Mouse (Mus musculus) MEL (cell line): ENCODE results near the gene Smim5. TPM values are rescaled to one million over a fixed set of nuclear protein-coding genes. Genes with fewer than 3 reads are reported as not detected.

ENCODE experiments used
- DNase-seq: peaks from one replicate; pipeline ENCODE4 v3.0.0; 2011; ENCODE audit warnings: low read depth, low spot score
- H3K27ac ChIP-seq: 2 replicates; pipeline ENCODE4 v1.5.1; 2012; ENCODE audit warnings: low read depth, mild to moderate bottlenecking, control low read depth, low read length, moderate library complexity; ENCODE audit not compliant: control insufficient read depth
- H3K27me3 ChIP-seq, 2 experiments: fragments of 150-350 bp in 1 of 2; sonication (generic) in 1 of 2; 2 replicates each; pipeline ENCODE4 v1.6.1; 2012; ENCODE audit warnings: low read length in 2 of 2, mild to moderate bottlenecking in 2 of 2, improper control_type of control experiment in 1 of 2, moderate library complexity in 1 of 2; ENCODE audit not compliant: insufficient read depth in 2 of 2, control insufficient read depth in 1 of 2
- H3K36me3 ChIP-seq, 2 experiments: 2 replicates each; pipeline ENCODE4 v1.6.1; 2012 to 2014; ENCODE audit warnings: low read length in 2 of 2, improper control_type of control experiment in 1 of 2, inconsistent platforms in 1 of 2, mild to moderate bottlenecking in 1 of 2; ENCODE audit not compliant: insufficient read depth in 2 of 2, control insufficient read depth in 1 of 2
- H3K4me1 ChIP-seq, 2 experiments: fragments of 150-350 bp in 1 of 2; sonication (generic) in 1 of 2; 2 replicates each; pipeline ENCODE4 v1.6.1; 2012; ENCODE audit warnings: low read length in 2 of 2, improper control_type of control experiment in 1 of 2, mild to moderate bottlenecking in 1 of 2; ENCODE audit not compliant: insufficient read depth in 2 of 2, control insufficient read depth in 1 of 2
- H3K4me3 ChIP-seq, 2 experiments: fragments of 150-350 bp in 1 of 2; sonication (generic) in 1 of 2; 2 replicates each; pipeline ENCODE4 v1.5.1; 2012; ENCODE audit warnings: low read depth in 2 of 2, low read length in 2 of 2, mild to moderate bottlenecking in 2 of 2, moderate library complexity in 2 of 2, control low read depth in 1 of 2, improper control_type of control experiment in 1 of 2; ENCODE audit not compliant: control insufficient read depth in 1 of 2, insufficient read depth in 1 of 2
- H3K79me2 ChIP-seq: 2 replicates; pipeline ENCODE4 v1.6.1; 2012; ENCODE audit warnings: mild to moderate bottlenecking, low read length, moderate library complexity; ENCODE audit not compliant: control insufficient read depth, poor library complexity, insufficient read depth
- H3K9ac ChIP-seq: 2 replicates; pipeline ENCODE4 v1.6.1; 2012; ENCODE audit warnings: low read depth, mild to moderate bottlenecking, control low read depth, low read length, moderate library complexity; ENCODE audit not compliant: control insufficient read depth, poor library complexity, severe bottlenecking
- H3K9me3 ChIP-seq: fragments of 150-350 bp; sonication (generic); replicated peaks from 2 replicates; pipeline ENCODE4 v1.6.1; 2012; ENCODE audit warnings: mild to moderate bottlenecking, low read length, improper control_type of control experiment, moderate library complexity; ENCODE audit not compliant: insufficient read depth
- CHD1 ChIP-seq: IDR thresholded peaks from 2 replicates; pipeline ENCODE4 v1.6.1; 2012; ENCODE audit warnings: low read depth, mild to moderate bottlenecking, inconsistent platforms, low read length, improper control_type of control experiment
- CHD2 ChIP-seq: IDR thresholded peaks from 2 replicates; pipeline ENCODE4 v1.6.1; 2011; ENCODE audit warnings: low read length, improper control_type of control experiment
- CTCF ChIP-seq, 3 experiments: IDR thresholded peaks in 2 of 3; conservative IDR thresholded peaks in 1 of 3; 2 replicates each; pipeline ENCODE4 v1.5.1; 2011 to 2012; ENCODE audit warnings: low read length in 3 of 3, low read depth in 2 of 3, mild to moderate bottlenecking in 2 of 3, improper control_type of control experiment in 1 of 3, inconsistent platforms in 1 of 3, mixed read lengths in 1 of 3, moderate library complexity in 1 of 3; ENCODE audit not compliant: control insufficient read depth in 1 of 3, insufficient read depth in 1 of 3, poor library complexity in 1 of 3, severe bottlenecking in 1 of 3
- E2F4 ChIP-seq: IDR thresholded peaks from 2 replicates; pipeline ENCODE4 v1.6.1; 2011; ENCODE audit warnings: low read depth, low read length, improper control_type of control experiment, borderline replicate concordance
- ELF1 ChIP-seq: IDR thresholded peaks from 2 replicates; pipeline ENCODE4 v1.6.1; 2014; ENCODE audit warnings: low read depth, mild to moderate bottlenecking, inconsistent platforms, low read length, improper control_type of control experiment, moderate library complexity
- EP300 ChIP-seq, 2 experiments: IDR thresholded peaks; 2 replicates each; pipeline ENCODE4 v1.6.1; 2011; ENCODE audit warnings: improper control_type of control experiment in 2 of 2, low read length in 2 of 2, low read depth in 1 of 2, mild to moderate bottlenecking in 1 of 2
- ETS1 ChIP-seq: IDR thresholded peaks from 2 replicates; pipeline ENCODE4 v1.6.1; 2012; ENCODE audit warnings: low read depth, mild to moderate bottlenecking, inconsistent platforms, low read length, improper control_type of control experiment, moderate library complexity
- GATA1 ChIP-seq: IDR thresholded peaks from 2 replicates; pipeline ENCODE4 v1.6.1; 2011; ENCODE audit warnings: low read depth, low read length, improper control_type of control experiment
- HCFC1 ChIP-seq: IDR thresholded peaks from 2 replicates; pipeline ENCODE4 v1.6.1; 2012; ENCODE audit warnings: low read depth, mild to moderate bottlenecking, inconsistent platforms, low read length, improper control_type of control experiment, moderate library complexity
- KAT2A ChIP-seq: conservative IDR thresholded peaks from 2 replicates; pipeline ENCODE4 v1.6.1; 2012; ENCODE audit warnings: low read depth, low read length, improper control_type of control experiment, inconsistent platforms
- MAFK ChIP-seq: IDR thresholded peaks from 2 replicates; pipeline ENCODE4 v1.6.1; 2011; ENCODE audit warnings: low read depth, mild to moderate bottlenecking, low read length, improper control_type of control experiment, borderline replicate concordance
- MAX ChIP-seq: IDR thresholded peaks from 2 replicates; pipeline ENCODE4 v1.6.1; 2011; ENCODE audit warnings: low read length, improper control_type of control experiment
- MAZ ChIP-seq: IDR thresholded peaks from 2 replicates; pipeline ENCODE4 v1.6.1; 2012; ENCODE audit warnings: low read depth, mild to moderate bottlenecking, inconsistent platforms, low read length, improper control_type of control experiment
- MEF2A ChIP-seq: IDR thresholded peaks from 2 replicates; pipeline ENCODE4 v1.6.1; 2014; ENCODE audit warnings: low read depth, mild to moderate bottlenecking, inconsistent platforms, low read length, improper control_type of control experiment; ENCODE audit not compliant: poor library complexity, insufficient replicate concordance, severe bottlenecking; ENCODE audit errors: extremely low read depth
- MXI1 ChIP-seq: IDR thresholded peaks from 2 replicates; pipeline ENCODE4 v1.6.1; 2011; ENCODE audit warnings: mild to moderate bottlenecking, low read depth, low read length, improper control_type of control experiment
- MYC ChIP-seq: IDR thresholded peaks from 2 replicates; pipeline ENCODE4 v1.6.1; 2011; ENCODE audit warnings: low read depth, mild to moderate bottlenecking, low read length, improper control_type of control experiment, moderate library complexity
- POLR2A ChIP-seq, 2 experiments: IDR thresholded peaks; 2 replicates each; pipeline ENCODE4 v1.6.1; 2011 to 2012; ENCODE audit warnings: low read length in 2 of 2, mild to moderate bottlenecking in 2 of 2, control low read depth in 1 of 2, improper control_type of control experiment in 1 of 2, low read depth in 1 of 2, moderate library complexity in 1 of 2; ENCODE audit not compliant: control insufficient read depth in 1 of 2, insufficient read depth in 1 of 2, poor library complexity in 1 of 2
- RAD21 ChIP-seq: IDR thresholded peaks from 2 replicates; pipeline ENCODE4 v1.6.1; 2011; ENCODE audit warnings: mild to moderate bottlenecking, low read depth, low read length, improper control_type of control experiment
- RCOR1 ChIP-seq: IDR thresholded peaks from 2 replicates; pipeline ENCODE4 v1.6.1; 2012; ENCODE audit warnings: low read depth, mild to moderate bottlenecking, inconsistent platforms, low read length, improper control_type of control experiment
- SIN3A ChIP-seq: IDR thresholded peaks from 2 replicates; pipeline ENCODE4 v1.6.1; 2012; ENCODE audit warnings: low read length, improper control_type of control experiment, inconsistent platforms
- SMC3 ChIP-seq: IDR thresholded peaks from 2 replicates; pipeline ENCODE4 v1.6.1; 2011; ENCODE audit warnings: low read depth, low read length, improper control_type of control experiment
- TAL1 ChIP-seq: IDR thresholded peaks from 2 replicates; pipeline ENCODE4 v1.6.1; 2012; ENCODE audit warnings: mild to moderate bottlenecking, inconsistent platforms, low read length, moderate library complexity, mixed read lengths
- TBP ChIP-seq: IDR thresholded peaks from 2 replicates; pipeline ENCODE4 v1.8.0; 2011; ENCODE audit warnings: low read depth, low read length, improper control_type of control experiment
- TCF12 ChIP-seq: IDR thresholded peaks from 2 replicates; pipeline ENCODE4 v1.6.1; 2014; ENCODE audit warnings: low read depth, mild to moderate bottlenecking, inconsistent platforms, low read length, improper control_type of control experiment, moderate library complexity
- UBTF ChIP-seq: IDR thresholded peaks from 2 replicates; pipeline ENCODE4 v1.6.1; 2012; ENCODE audit warnings: low read depth, mild to moderate bottlenecking, inconsistent platforms, low read length, improper control_type of control experiment, moderate library complexity, borderline replicate concordance; ENCODE audit not compliant: insufficient read depth
- USF1 ChIP-seq: IDR thresholded peaks from 2 replicates; pipeline ENCODE4 v1.6.1; 2014; ENCODE audit warnings: low read depth, mild to moderate bottlenecking, inconsistent platforms, low read length, improper control_type of control experiment, moderate library complexity
- USF2 ChIP-seq, 2 experiments: IDR thresholded peaks; 2 replicates each; pipeline ENCODE4 v1.6.1; 2011 to 2012; ENCODE audit warnings: improper control_type of control experiment in 2 of 2, low read length in 2 of 2, borderline replicate concordance in 1 of 2, inconsistent platforms in 1 of 2, low read depth in 1 of 2, mild to moderate bottlenecking in 1 of 2; ENCODE audit not compliant: insufficient read depth in 1 of 2
- ZC3H11A ChIP-seq: IDR thresholded peaks from 2 replicates; pipeline ENCODE4 v1.6.1; 2012; ENCODE audit warnings: low read depth, mild to moderate bottlenecking, inconsistent platforms, low read length, improper control_type of control experiment
- ZMIZ1 ChIP-seq: IDR thresholded peaks from 2 replicates; pipeline ENCODE4 v1.6.1; 2012; ENCODE audit warnings: low read depth, mild to moderate bottlenecking, inconsistent platforms, low read length, improper control_type of control experiment, moderate library complexity
- ZNF384 ChIP-seq: IDR thresholded peaks from 2 replicates; pipeline ENCODE4 v1.6.1; 2012; ENCODE audit warnings: low read depth, mild to moderate bottlenecking, inconsistent platforms, low read length, improper control_type of control experiment
- polyA plus RNA-seq, 2 experiments: library from polyadenylated mRNA; stranded (reverse) in 1 of 2; unstranded in 1 of 2; fragments of >175 nt in 1 of 2; fragments of >200 nt in 1 of 2; gene quantifications; 2 replicates each; pipeline versions ENCODE4 v1.2.1 to v1.2.4; 2012; ENCODE audit warnings: low replicate concordance in 2 of 2, low read depth in 1 of 2; ENCODE audit not compliant: insufficient read length in 2 of 2, insufficient read depth in 1 of 2, missing spikeins in 1 of 2
- total RNA-seq: library from RNA; depleted of rRNA; stranded (reverse); fragments of 300-350 nt; gene quantifications from 2 replicates; pipeline ENCODE4 v1.2.3, GENCODE M21; 2012

Smim5 gene
- total and polyA plus RNA-seq, 3 experiments, result 24.8 to 41.0 TPM; not detected in 1

DNA sequence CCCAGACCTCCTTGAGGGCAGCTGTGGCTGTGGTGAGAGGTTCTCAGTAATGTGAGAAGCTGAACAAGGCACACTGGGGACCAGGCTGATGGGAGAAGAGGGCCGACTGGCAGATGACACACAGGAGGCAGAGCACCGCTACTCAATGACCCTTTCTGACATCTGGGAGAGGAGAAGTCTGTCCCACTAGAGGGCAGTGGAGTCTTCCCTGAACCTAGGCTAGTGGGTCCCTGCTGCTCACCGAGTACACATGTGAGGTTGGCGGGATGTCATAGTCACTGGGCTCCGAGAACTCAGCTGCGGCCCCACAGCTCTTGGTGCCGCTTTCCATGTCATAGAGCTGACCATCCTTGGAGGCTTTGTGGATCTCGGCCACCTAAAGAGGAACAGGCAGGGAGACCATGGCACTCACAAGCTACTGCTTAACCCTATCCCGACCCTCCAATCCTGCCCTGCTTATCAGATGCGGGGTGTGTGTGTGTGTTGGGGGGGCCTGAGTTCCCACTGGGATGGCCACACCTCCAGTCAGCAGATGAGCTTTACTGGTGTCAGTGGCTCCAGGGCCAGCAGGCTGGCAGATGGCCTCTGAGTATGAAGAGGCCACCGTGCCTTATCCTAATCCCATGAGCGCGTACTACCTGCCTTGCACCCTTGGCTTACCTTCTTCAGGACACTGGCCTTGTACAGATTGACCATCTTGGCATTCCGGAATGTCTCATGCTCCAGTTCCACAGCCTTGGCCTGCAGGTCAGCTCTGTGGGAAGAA lies 4.8 kb upstream of the Smim5 start:
- DNase-seq, result peak; percentile 58
- H3K27ac ChIP-seq, result no peak overlapping the region
- no peak overlapping the region for H3K9ac ChIP-seq
- peaks cover 3 to 11% of the 10 kb centered on the region in 2 experiments for H3K4me1 ChIP-seq
- no peak for TF ChIP-seq TCF12
- no peak for TF ChIP-seq TBP
- TF ChIP-seq ETS1, result no peak
- TF ChIP-seq ZC3H11A, result peak; percentile 52
- TF ChIP-seq CHD2, result no peak
- TF ChIP-seq RCOR1, result no peak
- no peak for TF ChIP-seq ZMIZ1
- no peak for TF ChIP-seq HCFC1
- no peak for TF ChIP-seq MAX
- TF ChIP-seq EP300 (IDR thresholded peaks at IDR 0.05; ENCODE audit: low read depth in 1 of 2, low read length in 2 of 2), result no peak
- TF ChIP-seq RAD21, result peak; percentile 58
- no peak for TF ChIP-seq ZNF384
- TF ChIP-seq USF2 (IDR thresholded peaks at IDR 0.05; ENCODE audit: borderline replicate concordance in 1 of 2, insufficient read depth in 1 of 2, low read depth in 1 of 2, low read length in 2 of 2), result no peak
- no peak for TF ChIP-seq MXI1
- TF ChIP-seq MEF2A, result no peak
- no peak for TF ChIP-seq MAFK
- no peak for TF ChIP-seq MYC
- no peak for TF ChIP-seq GATA1
- TF ChIP-seq CTCF (IDR thresholded peaks at IDR 0.05 in 2 of 3, conservative IDR thresholded peaks at IDR 0.05 in 1 of 3; ENCODE audit: control insufficient read depth in 1 of 3, insufficient read depth in 1 of 3, low read depth in 2 of 3, low read length in 3 of 3, poor library complexity in 1 of 3, severe bottlenecking in 1 of 3), result peak; percentile 41 to 70 (median 58)
- TF ChIP-seq SIN3A, result no peak
- TF ChIP-seq SMC3, result peak; percentile 66
- no peak for TF ChIP-seq MAZ
- no peak for TF ChIP-seq CHD1
- TF ChIP-seq E2F4, result no peak
- TF ChIP-seq USF1, result no peak
- no peak for TF ChIP-seq KAT2A
- TF ChIP-seq POLR2A (IDR thresholded peaks at IDR 0.05; ENCODE audit: control insufficient read depth in 1 of 2, insufficient read depth in 1 of 2, low read depth in 1 of 2, low read length in 2 of 2, poor library complexity in 1 of 2), result no peak
- TF ChIP-seq TAL1, result no peak
- no peak for TF ChIP-seq UBTF
- no peak for TF ChIP-seq ELF1
- H3K79me2 ChIP-seq, result peaks cover 6% of the 10 kb centered on the region
- no peak overlapping the region for H3K4me3 ChIP-seq
- H3K36me3 ChIP-seq, result peaks cover 0 to 6% of the 10 kb centered on the region in 2 experiments; a peak in 1 of 4 replicates
- H3K9me3 ChIP-seq, result no peaks in the 10 kb centered on the region
- no peaks in the 10 kb centered on the region for H3K27me3 ChIP-seq
